ENCODE assay signal across 4 mouse cellular contexts in genomic region chr10:78099860-78100259, GRCm38 (mm10). TPM values are rescaled to one million over a fixed set of nuclear protein-coding genes. Genes with fewer than 3 reads are reported as not detected.
"Had no signal": no experiment of that assay in that cellular context is flagged by ENCODE, and none has a peak within 500 bp of the region (broad histone marks: within the 10 kb centered on the region; RNA-seq: fewer than 3 reads in every experiment).

No protein-coding gene starts in this region.

RNA-seq across cellular contexts. Expression of gene Dnmt3l, which starts 58.1 kb away (rescaled TPM):
- polyA plus RNA-seq: neural tube, embryonic 13.5 days; neural tube, embryonic 14.5 days; neural tube, embryonic 15.5 days; spleen, adult 2 months had no signal
